Mouse (Mus musculus) gastrocnemius, adult 2 months (tissue): ENCODE measurements around the gene Calhm5. TPM values are rescaled to one million over a fixed set of nuclear protein-coding genes. Genes with fewer than 3 reads are reported as not detected.

Experiments
- DNase-seq: peaks from one replicate; pipeline ENCODE4 v3.0.0; 2022
- H3K27ac ChIP-seq: fragments of 200-600 bp; 2 replicates; pipeline ENCODE4 v1.8.1; 2022; ENCODE audit warnings: mild to moderate bottlenecking
- H3K4me3 ChIP-seq: fragments of 200-600 bp; 2 replicates; pipeline ENCODE4 v1.8.1; 2022; ENCODE audit warnings: mild to moderate bottlenecking, moderate library complexity
- CTCF ChIP-seq: fragments of 200-600 bp; IDR thresholded peaks from 2 replicates; pipeline ENCODE4 v1.8.1; 2022; ENCODE audit warnings: antibody characterized with exemption, mild to moderate bottlenecking, moderate library complexity
- intact Hi-C: fragments of 180-260 bp; cut with DNase I; formaldehyde crosslinking; loops from one replicate; pipeline ENCODE4 v1.15.1; 2025
- total RNA-seq, 2 experiments: library from RNA; stranded (reverse); gene quantifications; 2 replicates each; pipeline ENCODE4 v1.2.3; 2021

Calhm5 gene
- total RNA-seq, 2 experiments from 2014 or later, result 0.31 to 0.38 TPM

- Histone ChIP-seq H3K4me3 (no peak overlapping the region), H3K27ac (0 out of 2 replicates have a peak overlapping the region, but pooled peaks have one; percentile 43)
- no peak for DNase-seq
- TF ChIP-seq CTCF, result no peak
- intact Hi-C loops, result no loop called here
Measured at GRCm38 (mm10) chr10:34110863-34111465, 14.6 kb upstream of the Calhm5 start.

DNA sequence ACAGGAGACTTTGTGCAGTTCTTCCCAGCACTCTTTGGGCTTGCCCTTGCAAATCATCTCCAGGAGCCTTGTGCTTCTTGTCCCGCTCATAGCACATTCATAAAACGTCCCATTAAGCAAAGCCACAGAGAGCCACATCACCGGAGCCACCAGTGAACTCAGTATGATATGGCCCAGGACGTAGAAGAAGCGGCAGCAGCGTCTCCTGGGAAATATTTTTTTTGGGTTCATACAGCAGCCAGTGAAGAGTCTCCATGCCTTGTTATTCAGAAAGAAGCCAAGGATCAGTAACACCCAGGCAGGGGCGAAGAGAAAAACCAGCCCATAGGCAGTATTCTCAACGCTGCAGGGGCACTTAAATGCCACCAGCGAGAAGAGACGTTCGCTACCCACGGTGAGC is 355 bp downstream of the Calhm5 start:
- DNase-seq, result no peak
- peak overlapping the region; percentile 83 for H3K27ac ChIP-seq
- peak overlapping the region; percentile 64 for H3K4me3 ChIP-seq
- intact Hi-C loops, result loop anchor here (5.0 kb wide), 4 partner anchors 54 to 231 kb away; partner anchors contain the start of genes Calhm4 and Tspyl1
- no peak for TF ChIP-seq CTCF

GRCm38 (mm10) chr10:34095147-34095546 is 1.2 kb downstream of the Calhm5 start:
- intact Hi-C loops, result loop anchor here (5.0 kb wide), 4 partner anchors 53 to 232 kb away; partner anchors contain the start of genes Calhm4 and Tspyl1
- H3K27ac ChIP-seq, result peak overlapping the region; percentile 83
- TF ChIP-seq CTCF, result no peak
- DNase-seq, result no peak
- H3K4me3 ChIP-seq, result peak overlapping the region; percentile 64

GRCm38 (mm10) chr10:34091888-34092287 is 4.4 kb downstream of the Calhm5 start:
- intact Hi-C loops, result no loop called here
- Histone ChIP-seq H3K27ac (no peak overlapping the region), H3K4me3 (no peak overlapping the region)
- no peak for TF ChIP-seq CTCF
- no peak for DNase-seq

DNA sequence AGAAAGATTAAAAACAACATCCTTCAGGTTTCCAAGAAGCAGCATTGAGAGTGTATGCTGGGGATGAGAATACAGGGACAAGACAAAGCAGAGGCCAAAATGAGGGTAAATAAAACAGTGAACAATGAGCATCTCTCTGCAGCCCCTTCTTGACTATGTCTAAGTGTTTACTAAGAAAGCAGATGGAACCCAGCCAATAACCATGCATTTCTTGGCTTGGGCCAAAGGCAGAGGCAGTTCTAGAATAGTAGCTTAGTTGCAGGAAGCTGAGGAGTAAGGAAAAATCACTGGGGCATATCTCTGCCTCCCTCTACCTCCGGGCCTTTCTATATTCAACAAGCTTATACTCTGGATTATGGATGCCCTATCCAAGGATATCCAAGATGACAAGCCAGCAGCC is 5.8 kb downstream of the Calhm5 start:
- no peak for TF ChIP-seq CTCF
- intact Hi-C loops, result no loop called here
- no peak overlapping the region for H3K27ac ChIP-seq
- H3K4me3 ChIP-seq, result no peak overlapping the region
- DNase-seq, result no peak

DNA sequence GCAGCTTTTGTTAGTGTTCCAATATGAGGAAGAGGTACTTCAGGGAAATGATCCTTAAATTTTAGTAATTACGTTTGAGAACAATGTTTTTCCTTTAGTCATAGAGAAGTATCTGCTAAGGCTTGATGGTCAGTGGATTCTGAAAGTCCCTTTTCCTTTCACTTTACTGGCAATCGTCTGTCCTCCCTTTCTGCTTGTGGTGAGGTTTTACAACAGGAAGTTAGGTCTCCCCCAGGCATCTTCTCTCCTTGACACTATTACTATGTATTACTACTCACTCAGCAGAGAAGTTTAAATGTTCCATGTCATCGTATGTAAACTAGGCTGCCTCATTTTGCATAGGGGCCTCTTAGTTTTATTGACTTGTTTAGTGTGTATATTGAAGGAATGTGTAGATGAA is 6.8 kb downstream of the Calhm5 start:
- no peak overlapping the region for H3K4me3 ChIP-seq
- H3K27ac ChIP-seq, result peak overlapping the region; percentile 63
- TF ChIP-seq CTCF, result no peak
- intact Hi-C loops, result no loop called here
- no peak for DNase-seq

DNA sequence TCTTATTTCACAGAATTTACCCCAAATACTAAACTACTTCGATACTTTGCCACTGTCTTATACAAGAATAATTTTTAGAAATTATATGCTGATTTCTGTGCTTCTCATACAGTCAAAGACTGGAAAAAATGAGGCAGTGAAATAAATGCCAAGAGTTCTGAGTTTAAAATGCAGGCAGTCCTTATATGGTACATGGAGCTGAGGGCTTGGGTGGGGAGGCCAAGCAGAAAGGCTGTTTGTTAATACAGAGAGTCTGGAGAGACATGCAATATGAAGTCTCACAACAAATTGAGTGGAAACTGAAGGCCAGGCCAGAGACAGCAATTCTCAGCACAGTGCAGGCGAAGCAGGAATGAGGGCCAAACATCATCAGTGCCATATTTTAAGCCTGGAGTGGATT is 7.8 kb downstream of the Calhm5 start:
- peak overlapping the region; percentile 63 for H3K27ac ChIP-seq
- no peak for TF ChIP-seq CTCF
- H3K4me3 ChIP-seq, result no peak overlapping the region
- DNase-seq, result no peak
- intact Hi-C loops, result no loop called here

DNA sequence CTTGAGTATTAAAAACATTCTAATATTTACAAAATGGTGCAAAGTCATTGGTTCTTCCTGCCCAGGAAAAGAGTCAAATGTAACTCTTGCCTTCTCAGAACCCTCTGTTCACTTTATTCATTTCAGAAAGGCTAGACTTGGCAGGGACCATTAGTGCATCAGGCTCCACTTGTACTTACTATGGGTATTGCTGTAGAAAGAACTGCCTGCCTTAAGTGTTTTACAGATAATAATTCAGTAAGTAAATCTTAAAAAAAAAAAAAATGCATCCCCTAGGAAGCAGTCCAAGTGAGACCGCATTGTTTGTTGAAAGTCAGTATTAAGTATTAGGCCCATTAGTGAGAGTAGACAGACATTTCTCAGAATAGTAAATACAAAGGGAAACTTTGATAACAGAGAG is 9.8 kb downstream of the Calhm5 start:
- no peak for TF ChIP-seq CTCF
- DNase-seq, result no peak
- Histone ChIP-seq H3K4me3 (no peak overlapping the region), H3K27ac (no peak overlapping the region)
- intact Hi-C loops, result no loop called here

DNA sequence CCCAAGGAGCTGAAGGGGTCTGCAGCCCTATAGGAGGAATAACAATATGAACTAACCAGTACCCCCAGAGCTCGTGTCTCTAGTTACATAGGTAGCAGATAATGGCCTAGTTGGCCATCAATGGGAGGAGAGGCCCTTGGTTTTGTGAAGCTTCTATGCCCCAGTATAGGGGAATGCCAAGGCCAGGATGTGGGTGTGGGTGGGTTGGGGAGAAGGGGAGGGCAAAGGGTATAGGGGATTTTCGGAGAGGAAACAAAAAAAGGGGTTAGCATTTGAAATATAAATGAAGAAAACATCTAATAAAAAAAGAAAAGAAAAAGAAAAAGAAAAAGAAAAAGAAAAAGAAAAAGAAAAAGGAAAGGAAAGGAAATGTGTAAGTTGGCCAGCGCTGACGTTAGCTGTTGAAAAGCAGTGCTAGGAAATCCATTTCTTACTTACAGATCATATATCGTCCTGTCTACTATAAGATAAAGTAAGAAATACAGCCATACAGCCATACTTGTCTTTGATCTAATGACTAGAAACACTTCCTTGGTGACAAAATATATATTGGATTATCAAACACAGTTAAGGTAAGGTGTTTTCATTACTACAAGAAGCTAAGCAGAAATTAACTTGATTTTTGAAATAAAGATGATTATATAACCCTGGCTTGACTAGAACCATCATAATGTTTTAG is 21.7 kb downstream of the Calhm5 start:
- no peak for TF ChIP-seq CTCF
- intact Hi-C loops, result no loop called here
- DNase-seq, result no peak
- H3K4me3 ChIP-seq, result no peak overlapping the region
- no peak overlapping the region for H3K27ac ChIP-seq

GRCm38 (mm10) chr10:34071650-34072049 is 24.7 kb downstream of the Calhm5 start:
- DNase-seq, result no peak
- intact Hi-C loops, result no loop called here
- no peak overlapping the region for H3K4me3 ChIP-seq
- no peak for TF ChIP-seq CTCF
- H3K27ac ChIP-seq, result no peak overlapping the region

GRCm38 (mm10) chr10:34070999-34071492 is 25.3 kb downstream of the Calhm5 start:
- Histone ChIP-seq H3K4me3 (no peak overlapping the region), H3K27ac (no peak overlapping the region)
- no peak for TF ChIP-seq CTCF
- DNase-seq, result no peak
- intact Hi-C loops, result no loop called here

GRCm38 (mm10) chr10:34069606-34070005 is 26.7 kb downstream of the Calhm5 start:
- intact Hi-C loops, result no loop called here
- no peak for DNase-seq
- H3K4me3 ChIP-seq, result no peak overlapping the region
- no peak overlapping the region for H3K27ac ChIP-seq
- no peak for TF ChIP-seq CTCF

- Histone ChIP-seq H3K4me3 (no peak overlapping the region), H3K27ac (no peak overlapping the region)
- no peak for TF ChIP-seq CTCF
- no peak for DNase-seq
- intact Hi-C loops, result no loop called here
Measured at GRCm38 (mm10) chr10:34066591-34066990, 29.7 kb downstream of the Calhm5 start.
